Mouse (Mus musculus) testis, adult 2 months (tissue): ENCODE data around the gene Gm49333. TPM values are rescaled to one million over a fixed set of nuclear protein-coding genes. Genes with fewer than 3 reads are reported as not detected.

Source experiments
- H3K27ac ChIP-seq: fragments of 200-500 bp; 2 replicates; pipeline ENCODE4 v1.5.1; 2012; ENCODE audit warnings: low read depth, low read length; ENCODE audit not compliant: control insufficient read depth, insufficient read depth
- H3K27me3 ChIP-seq: fragments of 200-500 bp; 2 replicates; pipeline ENCODE4 v1.6.1; 2012; ENCODE audit warnings: mild to moderate bottlenecking, low read length, moderate library complexity; ENCODE audit not compliant: control insufficient read depth, insufficient read depth
- H3K36me3 ChIP-seq: fragments of 200-500 bp; 2 replicates; pipeline ENCODE4 v1.6.1; 2012; ENCODE audit warnings: mild to moderate bottlenecking, low read length; ENCODE audit not compliant: control insufficient read depth, insufficient read depth
- H3K4me1 ChIP-seq: fragments of 200-500 bp; 2 replicates; pipeline ENCODE4 v1.6.1; 2012; ENCODE audit warnings: low read length; ENCODE audit not compliant: control insufficient read depth, insufficient read depth
- H3K4me3 ChIP-seq: fragments of 200-500 bp; 2 replicates; pipeline ENCODE4 v1.5.1; 2012; ENCODE audit warnings: low read depth, mild to moderate bottlenecking, low read length, moderate library complexity, mixed read lengths; ENCODE audit not compliant: control insufficient read depth
- CTCF ChIP-seq: fragments of 200-500 bp; IDR thresholded peaks from 2 replicates; pipeline ENCODE4 v1.5.1; 2012; ENCODE audit warnings: low read depth, mild to moderate bottlenecking, inconsistent platforms, low read length, moderate library complexity; ENCODE audit not compliant: control insufficient read depth, insufficient read depth, insufficient replicate concordance
- POLR2A ChIP-seq: fragments of 200-500 bp; IDR thresholded peaks from 2 replicates; pipeline ENCODE4 v1.6.1; 2012; ENCODE audit warnings: low read depth, mild to moderate bottlenecking, inconsistent platforms, low read length, moderate library complexity; ENCODE audit not compliant: control insufficient read depth
- polyA plus RNA-seq: library from polyadenylated mRNA; depleted of rRNA; stranded (reverse); fragments of >200 nt; gene quantifications from 2 replicates; pipeline ENCODE4 v1.2.3, GENCODE M21; 2012

The Gm49333 gene
- polyA plus RNA-seq, 1 experiment, result 0.15 TPM

GRCm38 (mm10) chr16:20619541-20620398 lies 8.4 kb downstream of the Gm49333 start:
- Histone ChIP-seq H3K27me3 (peaks cover 2% of the 10 kb centered on the region; the same call in 1 of the 2 replicates), H3K4me1 (peaks cover 22% of the 10 kb centered on the region), H3K4me3 (peak overlapping the region; percentile 88), H3K36me3 (no peaks in the 10 kb centered on the region), H3K27ac (no peak overlapping the region)
- TF ChIP-seq POLR2A (no peak), CTCF (no peak)

- Histone ChIP-seq H3K36me3 (no peaks in the 10 kb centered on the region), H3K27ac (no peak overlapping the region), H3K4me3 (peak overlapping the region; percentile 88), H3K27me3 (peaks cover 2% of the 10 kb centered on the region; the same call in 1 of the 2 replicates), H3K4me1 (peaks cover 22% of the 10 kb centered on the region)
- no peak for TF ChIP-seq POLR2A
- TF ChIP-seq CTCF, result no peak
Measured at GRCm38 (mm10) chr16:20620399-20620735, 9.0 kb downstream of the Gm49333 start.

GRCm38 (mm10) chr16:20620751-20621190 lies 9.4 kb downstream of the Gm49333 start:
- Histone ChIP-seq H3K27me3 (peaks cover 2% of the 10 kb centered on the region; the same call in 1 of the 2 replicates), H3K4me3 (peak overlapping the region; percentile 88), H3K4me1 (peaks cover 22% of the 10 kb centered on the region), H3K27ac (no peak overlapping the region), H3K36me3 (no peaks in the 10 kb centered on the region)
- TF ChIP-seq CTCF, result no peak
- no peak for TF ChIP-seq POLR2A

GRCm38 (mm10) chr16:20621191-20621990 lies 10.0 kb downstream of the Gm49333 start, which contains the start of gene Camk2n2:
Camk2n2 (minus strand) TSS chr16:20621287.
- no peaks in the 10 kb centered on the region for H3K36me3 ChIP-seq
- H3K4me3 ChIP-seq, result peak within 1 kb of the TSS; percentile 88
- peaks cover 22% of the 10 kb centered on the region for H3K4me1 ChIP-seq
- H3K27me3 ChIP-seq, result peaks cover 2% of the 10 kb centered on the region; the same call in 1 of the 2 replicates
- TF ChIP-seq POLR2A, result no peak
- TF ChIP-seq CTCF, result no peak
- peak within 1 kb of the TSS; percentile 32 for H3K27ac ChIP-seq

GRCm38 (mm10) chr16:20621991-20622685 lies 10.7 kb downstream of the Gm49333 start:
- no peaks in the 10 kb centered on the region for H3K36me3 ChIP-seq
- peak overlapping the region; percentile 32; the same call in 1 of the 2 replicates for H3K27ac ChIP-seq
- H3K4me3 ChIP-seq, result peak overlapping the region; percentile 88
- H3K4me1 ChIP-seq, result peaks cover 22% of the 10 kb centered on the region
- peaks cover 2% of the 10 kb centered on the region; the same call in 1 of the 2 replicates for H3K27me3 ChIP-seq
- no peak for TF ChIP-seq CTCF
- 0 out of 2 replicates have a peak, but pooled peaks have one; percentile 26 for TF ChIP-seq POLR2A

- Histone ChIP-seq H3K4me1 (peaks cover 22% of the 10 kb centered on the region), H3K36me3 (no peaks in the 10 kb centered on the region), H3K27ac (no peak overlapping the region), H3K4me3 (no peak overlapping the region), H3K27me3 (peaks cover 2% of the 10 kb centered on the region; the same call in 1 of the 2 replicates)
- TF ChIP-seq CTCF (no peak), POLR2A (no peak)
Measured at GRCm38 (mm10) chr16:20623211-20623610, 11.8 kb downstream of the Gm49333 start.
